Mouse (Mus musculus) heart, postnatal 36 days (tissue): ENCODE measurements at regions not wholly inside any gene's neighbourhood (a gene's known extent, or its start where the extent isn't known, plus 50 kb on each side); places are given as distances from the start of the nearest gene placed in this dataset.

Source experiments
- DNase-seq, 2 experiments: peaks; one replicate each; pipeline ENCODE4 v3.0.0; 2021 to 2022
- intact Hi-C: fragments of 180-260 bp; cut with DNase I; formaldehyde crosslinking; loops from one replicate; pipeline ENCODE4 v1.15.1; 2025

DNA sequence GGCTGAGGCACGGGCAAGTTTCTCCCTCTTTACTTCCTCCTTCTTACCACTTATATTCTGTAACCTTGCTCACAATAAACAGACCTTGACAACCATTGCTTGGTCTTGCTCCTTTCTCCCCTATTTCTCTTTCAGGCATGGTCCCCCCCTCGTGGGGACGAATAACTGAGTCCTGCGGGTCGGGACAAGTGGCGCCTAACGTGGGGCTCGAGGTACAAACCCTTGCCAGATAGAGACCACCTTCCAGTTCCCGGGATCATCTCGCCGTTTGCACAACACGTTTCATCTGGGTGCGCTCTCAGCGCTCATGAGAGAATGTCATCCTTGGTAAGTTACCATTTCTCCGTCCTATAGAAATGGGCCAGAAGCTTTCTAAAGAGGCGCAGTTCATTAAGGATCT lies 79.6 kb upstream of the Foxn3 start:
- intact Hi-C loops: no loop called here
- DNase-seq: no peak

- DNase-seq: no peak
- intact Hi-C loops: no loop called here
Measured at GRCm38 (mm10) chr12:99642131-99642895, 78.9 kb upstream of the Foxn3 start.

DNA sequence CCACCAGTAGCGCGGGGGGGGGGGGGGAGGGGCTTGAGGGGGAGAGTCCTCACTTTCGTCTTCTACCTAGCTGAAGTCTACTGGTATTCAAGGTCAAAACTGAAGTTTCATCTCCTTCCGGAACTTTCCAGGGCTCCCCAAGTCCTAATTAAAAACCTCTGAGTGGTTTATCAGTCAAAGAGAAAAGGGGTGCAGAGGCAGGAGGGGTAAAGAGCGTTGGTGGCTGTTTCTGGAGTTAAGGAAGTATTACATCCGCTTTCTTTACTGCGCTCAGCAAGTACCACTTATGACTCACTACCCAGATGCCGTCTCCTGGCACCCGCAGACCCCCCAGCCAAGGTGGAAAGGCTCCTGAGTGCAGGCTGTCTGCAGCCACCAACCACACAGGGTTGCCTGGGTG lies 77.9 kb upstream of the Foxn3 start:
- no peak for DNase-seq
- intact Hi-C loops: no loop called here

- DNase-seq: peak; percentile 21 to 25
- intact Hi-C loops: no loop called here
Measured at GRCm38 (mm10) chr12:99640214-99641151, 77.1 kb upstream of the Foxn3 start.

DNA sequence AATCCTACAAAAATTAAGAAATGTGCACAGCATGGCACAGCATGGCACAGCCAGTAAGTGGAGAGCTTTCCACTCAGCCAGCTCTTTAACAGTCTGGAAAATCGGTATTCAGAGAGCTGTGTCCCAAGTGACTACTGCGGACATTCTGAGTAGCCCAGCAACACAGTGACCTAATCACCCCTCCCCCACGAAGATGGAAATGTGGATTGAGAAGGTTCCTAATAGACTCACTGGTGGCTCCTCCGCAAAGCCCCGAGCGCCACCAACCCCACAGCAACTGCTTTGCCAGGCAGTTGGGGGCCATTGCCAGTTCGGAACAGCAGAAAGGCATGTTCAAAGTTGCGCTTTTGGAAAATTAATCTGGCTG lies 76.4 kb upstream of the Foxn3 start:
- intact Hi-C loops: no loop called here
- DNase-seq: no peak

DNA sequence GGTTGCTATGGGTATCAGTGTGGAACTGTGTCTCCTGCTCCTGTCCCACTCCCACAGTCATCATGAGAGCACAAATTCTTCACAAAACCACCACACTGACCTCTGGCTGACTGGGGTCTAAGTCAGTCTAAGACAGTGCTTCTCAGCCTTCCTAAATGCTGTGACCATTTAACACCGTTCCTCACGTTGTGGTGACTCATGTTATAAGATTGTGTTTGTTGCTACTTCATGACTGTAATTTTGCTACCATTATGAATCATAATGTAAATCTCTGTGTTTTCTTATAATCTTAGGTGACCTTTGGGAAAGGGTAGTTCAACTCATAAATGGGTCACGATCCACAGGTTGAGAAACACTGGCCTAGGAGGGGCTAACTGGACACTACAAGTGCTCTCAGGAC lies 75.7 kb upstream of the Foxn3 start:
- intact Hi-C loops: no loop called here
- no peak for DNase-seq

DNA sequence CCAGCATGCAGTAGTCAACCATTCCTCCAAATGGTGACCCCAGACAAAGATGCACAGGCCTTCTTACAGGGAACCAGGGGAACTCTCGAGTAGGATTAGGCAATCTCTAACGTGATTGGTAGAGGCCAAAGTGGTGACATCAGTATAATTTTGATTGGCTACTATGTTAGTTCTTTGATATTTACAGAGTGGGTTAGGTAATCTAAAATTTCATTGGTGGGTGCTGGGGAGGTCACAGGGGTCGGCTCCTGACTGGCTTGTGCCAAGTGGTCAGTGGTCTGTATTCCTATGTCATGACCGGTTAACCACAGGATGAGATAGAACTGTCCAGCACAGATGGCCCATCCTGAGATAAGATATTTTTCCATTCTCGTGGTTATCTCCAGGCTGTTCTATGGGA lies 74.6 kb upstream of the Foxn3 start:
- DNase-seq: no peak
- intact Hi-C loops: no loop called here

DNA sequence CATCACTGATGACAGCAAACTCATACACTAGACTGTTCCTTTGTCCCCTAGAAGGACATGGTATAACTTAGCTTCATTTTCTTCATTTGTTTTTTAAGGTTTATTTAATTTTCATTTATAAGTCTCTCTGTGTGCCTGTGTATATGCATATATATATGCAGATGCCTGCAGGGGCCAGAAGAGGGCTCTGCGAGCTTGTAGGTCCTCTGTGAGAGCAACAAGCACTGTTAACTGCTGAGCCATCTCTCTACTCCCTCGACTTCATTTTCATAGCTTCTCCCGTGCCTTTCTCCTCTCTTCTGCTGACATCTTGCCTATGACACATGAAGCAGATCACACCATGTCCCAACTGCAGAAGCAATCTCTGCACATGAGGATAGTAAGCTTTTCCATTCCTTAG lies 72.9 kb upstream of the Foxn3 start:
- DNase-seq: no peak
- intact Hi-C loops: no loop called here

GRCm38 (mm10) chr12:99635361-99635760 lies 72.0 kb upstream of the Foxn3 start:
- no peak for DNase-seq
- intact Hi-C loops: no loop called here

GRCm38 (mm10) chr12:99634726-99635125 lies 71.3 kb upstream of the Foxn3 start:
- intact Hi-C loops: no loop called here
- DNase-seq: no peak

DNA sequence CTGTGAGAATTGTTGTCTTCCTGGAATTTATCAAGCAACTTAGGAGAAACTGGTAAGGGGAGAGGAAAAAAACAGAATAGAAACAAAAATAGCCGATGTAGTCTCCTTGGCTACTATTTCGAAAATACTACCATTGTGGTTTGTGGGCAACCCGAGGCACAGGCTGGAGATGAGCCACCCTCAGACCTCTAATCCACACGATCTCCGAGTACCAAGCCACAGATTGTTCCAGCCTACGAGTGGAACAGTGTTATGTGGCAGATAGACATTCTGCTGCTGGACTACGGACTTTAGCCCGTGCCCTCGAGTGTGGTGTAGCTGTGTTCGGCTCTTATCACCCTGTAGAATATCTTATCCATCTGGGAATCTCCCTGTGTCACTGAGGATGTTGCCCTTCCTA lies 70.3 kb upstream of the Foxn3 start:
- DNase-seq: no peak
- intact Hi-C loops: no loop called here

DNA sequence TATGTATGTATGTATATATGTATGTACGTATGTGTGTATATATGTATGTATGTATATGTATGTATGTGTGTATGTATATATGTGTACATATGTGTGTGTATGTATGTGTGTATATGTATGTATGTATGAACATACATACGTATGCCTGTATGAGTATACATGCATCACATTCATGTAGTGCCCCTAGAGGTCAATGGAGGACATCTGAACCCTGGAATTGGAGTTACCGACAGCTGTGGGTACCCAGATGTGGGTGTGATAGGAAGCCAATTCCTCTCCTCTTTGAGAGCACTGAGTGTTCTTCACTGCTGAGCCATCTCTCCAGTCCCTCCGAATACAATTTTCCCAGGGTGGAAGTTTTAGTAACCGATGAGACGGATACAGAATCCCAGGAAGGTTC lies 69.6 kb upstream of the Foxn3 start:
- no peak for DNase-seq
- intact Hi-C loops: no loop called here

- intact Hi-C loops: loop anchor here (5.0 kb wide), 5 partner anchors 82 to 292 kb away; no protein-coding TSS in a partner anchor
- DNase-seq: no peak
Measured at GRCm38 (mm10) chr12:99629606-99630005, 66.2 kb upstream of the Foxn3 start.

DNA sequence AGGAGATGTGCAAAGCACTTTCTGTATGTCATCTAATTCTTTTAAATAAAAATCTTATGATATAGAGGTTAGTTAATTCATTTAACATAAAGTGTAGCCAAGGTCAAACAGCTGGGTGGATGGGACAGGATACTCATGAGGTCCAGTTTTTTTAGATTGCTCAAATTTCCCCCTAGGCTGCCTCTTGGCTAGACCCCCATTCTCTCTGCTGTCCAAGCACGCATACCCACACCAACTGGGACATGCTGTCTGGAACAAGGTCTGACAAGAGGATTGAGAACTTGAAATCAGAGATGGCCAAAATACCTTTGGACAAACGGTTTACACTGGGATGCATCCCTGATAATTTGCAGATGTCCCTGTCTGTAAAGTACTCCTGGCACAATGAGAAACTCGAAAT lies 65.0 kb upstream of the Foxn3 start:
- intact Hi-C loops: loop anchor here (5.0 kb wide), 5 partner anchors 81 to 291 kb away; no protein-coding TSS in a partner anchor

GRCm38 (mm10) chr12:99627898-99628231 lies 64.5 kb upstream of the Foxn3 start:
- intact Hi-C loops: loop anchor here (2.0 to 5.0 kb wide), 6 partner anchors 65 to 291 kb away; partner anchors contain the start of gene Foxn3
- DNase-seq: peak; percentile 91 to 95

More for the DNA sequence above, 65.0 kb upstream of the Foxn3 start:
- no peak for DNase-seq

- intact Hi-C loops: loop anchor here (2.0 to 5.0 kb wide), 6 partner anchors 65 to 290 kb away; partner anchors contain the start of gene Foxn3
- DNase-seq: peak; percentile 33 to 39
Measured at GRCm38 (mm10) chr12:99627201-99627897, 64.0 kb upstream of the Foxn3 start.

GRCm38 (mm10) chr12:99626147-99626546 lies 62.8 kb upstream of the Foxn3 start:
- intact Hi-C loops: loop anchor here (2.0 to 5.0 kb wide), 6 partner anchors 63 to 289 kb away; partner anchors contain the start of gene Foxn3
- DNase-seq: no peak

DNA sequence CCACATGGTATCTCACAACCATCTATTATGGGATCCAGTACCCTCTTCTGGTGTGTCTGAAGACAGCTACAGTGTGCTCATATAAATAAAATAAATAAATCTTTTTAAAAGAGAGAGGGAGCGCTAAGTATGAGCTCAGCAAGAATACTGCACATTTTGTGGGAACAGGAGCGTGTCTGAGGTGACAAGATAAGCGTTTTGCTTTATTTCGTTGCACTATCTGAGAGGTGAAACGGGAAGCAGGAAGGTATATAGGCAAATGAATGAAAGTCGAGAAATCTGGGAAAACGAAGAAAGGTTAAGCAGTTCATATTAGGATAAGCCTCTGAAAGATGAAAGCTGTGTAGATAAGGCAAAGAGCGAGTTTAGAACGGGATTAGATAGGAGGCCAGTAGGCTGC lies 61.7 kb upstream of the Foxn3 start:
- intact Hi-C loops: loop anchor here (5.0 kb wide), 5 partner anchors 78 to 288 kb away; no protein-coding TSS in a partner anchor
- no peak for DNase-seq

GRCm38 (mm10) chr12:99622238-99622637 lies 58.9 kb upstream of the Foxn3 start:
- DNase-seq: no peak
- intact Hi-C loops: no loop called here

GRCm38 (mm10) chr12:99617241-99617804 lies 53.9 kb upstream of the Foxn3 start:
- no peak for DNase-seq
- intact Hi-C loops: no loop called here

DNA sequence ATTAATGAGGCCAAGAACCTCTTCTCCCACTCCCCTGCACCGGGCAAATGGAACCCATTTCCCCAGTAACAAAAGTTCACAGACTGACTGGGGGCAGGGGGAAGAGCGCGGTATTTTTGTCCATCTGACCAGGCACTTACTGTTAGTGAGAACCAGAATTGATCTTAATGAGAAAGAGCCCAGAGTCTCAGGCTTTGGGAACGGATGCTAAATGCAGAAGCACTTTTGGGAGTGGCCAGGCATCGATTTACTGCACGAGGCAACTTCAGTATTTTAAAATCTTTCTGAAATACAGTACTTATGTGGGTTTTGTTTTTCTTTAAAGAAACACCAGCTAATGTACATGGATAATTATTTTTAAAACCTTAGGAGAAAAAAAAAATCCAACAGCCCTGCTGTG lies 51.0 kb upstream of the Foxn3 start:
- no peak for DNase-seq
- intact Hi-C loops: no loop called here
